Mouse (Mus musculus) kidney, adult 2 months (tissue): Measurements from ENCODE around the gene Cela3b. TPM values are rescaled to one million over a fixed set of nuclear protein-coding genes. Genes with fewer than 3 reads are reported as not detected.

Source experiments
- DNase-seq: peaks from one replicate; pipeline ENCODE4 v3.0.0; 2021
- H3K27ac ChIP-seq: fragments of 200-500 bp; 2 replicates; pipeline ENCODE4 v1.5.1; 2012; ENCODE audit warnings: low read depth, low read length, control low read depth, inconsistent platforms; ENCODE audit not compliant: insufficient read depth
- H3K27me3 ChIP-seq: fragments of 200-500 bp; replicated peaks from 2 replicates; pipeline ENCODE4 v1.6.1; 2012; ENCODE audit warnings: mild to moderate bottlenecking, moderate library complexity, low read length, inconsistent platforms; ENCODE audit not compliant: control insufficient read depth, insufficient read depth
- H3K36me3 ChIP-seq: fragments of 200-500 bp; 2 replicates; pipeline ENCODE4 v1.6.1; 2012; ENCODE audit warnings: mild to moderate bottlenecking, moderate library complexity, low read length, inconsistent platforms; ENCODE audit not compliant: control insufficient read depth, insufficient read depth
- H3K4me1 ChIP-seq: fragments of 200-500 bp; 2 replicates; pipeline ENCODE4 v1.6.1; 2011; ENCODE audit warnings: low read length; ENCODE audit not compliant: control insufficient read depth, insufficient read depth
- H3K4me3 ChIP-seq: fragments of 200-500 bp; 2 replicates; pipeline ENCODE4 v1.5.1; 2011; ENCODE audit warnings: mild to moderate bottlenecking, low read depth, low read length, control low read depth; ENCODE audit not compliant: insufficient read depth
- CTCF ChIP-seq: fragments of 200-500 bp; conservative IDR thresholded peaks from 2 replicates; pipeline ENCODE4 v1.5.1; 2011; ENCODE audit warnings: low read depth, mild to moderate bottlenecking, control low read depth, low read length, moderate library complexity, mixed read lengths; ENCODE audit not compliant: insufficient read depth, insufficient read length
- POLR2A ChIP-seq: fragments of 200-500 bp; IDR thresholded peaks from one replicate; pipeline ENCODE4 v1.6.1; 2011; ENCODE audit warnings: low read depth, low read length, control low read depth
- WGBS: fragments of 180-500 bp; shearing (Covaris S2); methylation state at CpG from one replicate; pipeline ENCODE4 v1.1.7; 2018; 5-methylcytosine and 5-hydroxymethylcytosine counted together
- polyA plus RNA-seq: library from polyadenylated mRNA; depleted of rRNA; stranded (reverse); fragments of >200 nt; gene quantifications from 2 replicates; pipeline ENCODE4 v1.2.3, GENCODE M21; 2012; rRNA removed

Cela3b gene
- not detected in 2 replicates for polyA plus RNA-seq

DNA sequence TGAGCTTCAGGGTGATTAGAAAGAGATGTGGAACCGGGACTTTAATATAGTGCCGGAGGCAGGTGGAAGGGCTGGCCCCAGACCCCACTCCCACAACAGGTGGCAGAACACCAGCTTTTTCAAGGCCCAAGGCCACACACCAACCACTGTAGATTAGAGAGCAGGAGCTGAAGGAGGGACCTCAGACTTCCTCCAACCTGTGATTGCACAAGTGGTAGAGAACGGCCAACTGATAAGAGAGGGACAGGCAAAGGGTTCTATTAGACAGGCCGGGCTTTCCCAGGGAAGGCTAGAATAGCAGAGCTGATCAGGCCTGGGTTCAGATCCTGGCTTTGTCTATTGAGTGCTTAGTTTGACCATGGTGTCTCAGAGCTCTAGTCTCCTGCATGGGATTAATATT, at the start of gene Cela3b:
Cela3b (minus strand) TSS at position 39 of the 400 bp plus-strand sequence.
- Histone ChIP-seq H3K27ac (no peak within 1 kb of the TSS), H3K4me1 (no peaks in the 10 kb centered on the region), H3K36me3 (no peaks in the 10 kb centered on the region), H3K27me3 (no peaks in the 10 kb centered on the region), H3K4me3 (no peak within 1 kb of the TSS)
- DNase-seq = no peak
- 90% methylated on average over 4 of the region's 4 CpGs for WGBS
- TF ChIP-seq CTCF (no peak), POLR2A (no peak)

DNA sequence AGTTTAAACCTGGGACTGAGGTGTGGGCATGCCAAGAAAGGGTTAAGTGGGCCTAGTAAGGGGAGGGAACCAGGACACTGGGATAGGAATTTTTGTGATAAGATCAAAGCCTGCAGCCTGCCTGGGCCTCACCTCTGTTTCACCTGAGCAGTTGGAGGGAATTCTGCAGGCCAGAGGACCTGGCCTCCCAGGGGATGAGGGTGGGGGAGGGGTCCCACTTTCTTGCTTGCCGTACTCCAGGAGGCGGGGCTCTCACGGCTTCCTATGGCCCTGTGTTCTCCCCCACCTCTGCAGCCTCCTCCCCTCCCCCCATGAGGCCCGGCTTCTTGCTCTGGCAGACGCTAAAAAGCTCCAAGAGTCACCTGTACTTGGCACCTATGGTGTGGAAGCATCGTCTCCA, 49.4 kb upstream of the Cela3b start:
- 26% methylated on average over 6 of the region's 6 CpGs for WGBS
- TF ChIP-seq CTCF (no peak), POLR2A (no peak)
- Histone ChIP-seq H3K27ac (peak overlapping the region; percentile 43), H3K4me1 (peaks cover 22% of the 10 kb centered on the region), H3K36me3 (no peaks in the 10 kb centered on the region), H3K27me3 (no peaks in the 10 kb centered on the region), H3K4me3 (no peak overlapping the region)
- DNase-seq = peak; percentile 71

DNA sequence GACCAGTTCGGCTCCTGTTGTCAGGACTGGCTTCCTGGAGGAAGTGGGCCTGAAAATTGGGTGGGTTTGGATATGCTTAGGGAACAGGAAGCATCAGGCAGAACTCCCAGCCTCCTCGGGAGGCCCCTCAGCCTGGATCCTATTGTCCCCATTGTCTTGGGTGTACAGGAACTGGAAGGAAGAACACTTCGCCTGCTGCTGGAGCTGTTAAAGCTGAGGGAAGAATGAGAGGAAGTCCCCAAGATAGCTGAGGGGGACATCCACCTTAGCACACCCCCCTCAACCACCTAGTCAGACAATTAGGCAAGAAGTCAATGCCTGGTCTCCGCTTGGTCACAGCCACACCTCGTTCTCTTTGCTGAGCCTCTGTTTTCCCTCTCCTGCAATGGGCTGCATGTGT, 48.0 kb upstream of the Cela3b start:
- Histone ChIP-seq H3K4me1 (peaks cover 24% of the 10 kb centered on the region), H3K4me3 (no peak overlapping the region), H3K27ac (peak overlapping the region; percentile 69), H3K36me3 (no peaks in the 10 kb centered on the region), H3K27me3 (no peaks in the 10 kb centered on the region)
- peak; percentile 74 for DNase-seq
- TF ChIP-seq POLR2A = no peak
- TF ChIP-seq CTCF = no peak
- WGBS = 79% methylated on average over 5 of the region's 5 CpGs

DNA sequence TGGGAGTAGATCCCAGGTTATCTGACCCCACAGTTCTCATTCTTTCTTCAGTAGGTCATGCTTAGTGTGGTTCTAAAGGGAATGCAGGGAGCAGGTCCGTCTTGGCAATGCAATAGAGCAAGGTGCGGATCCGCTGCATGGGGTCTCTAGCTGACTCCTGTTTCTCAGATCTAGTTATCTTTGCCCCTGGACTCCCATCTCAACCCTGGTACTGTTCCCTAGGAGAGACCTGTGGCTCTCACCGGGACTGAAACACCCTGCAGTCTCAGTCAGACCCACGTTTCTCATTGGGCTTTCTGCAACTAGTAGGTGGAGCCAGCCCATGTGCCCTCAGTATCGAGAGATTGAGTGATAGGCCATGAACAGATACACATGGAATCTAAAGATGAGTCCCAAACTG, 47.3 kb upstream of the Cela3b start:
- WGBS = 67% methylated on average over 6 of the region's 6 CpGs
- H3K27ac ChIP-seq = 0 out of 2 replicates have a peak overlapping the region, but pooled peaks have one; percentile 45

DNA sequence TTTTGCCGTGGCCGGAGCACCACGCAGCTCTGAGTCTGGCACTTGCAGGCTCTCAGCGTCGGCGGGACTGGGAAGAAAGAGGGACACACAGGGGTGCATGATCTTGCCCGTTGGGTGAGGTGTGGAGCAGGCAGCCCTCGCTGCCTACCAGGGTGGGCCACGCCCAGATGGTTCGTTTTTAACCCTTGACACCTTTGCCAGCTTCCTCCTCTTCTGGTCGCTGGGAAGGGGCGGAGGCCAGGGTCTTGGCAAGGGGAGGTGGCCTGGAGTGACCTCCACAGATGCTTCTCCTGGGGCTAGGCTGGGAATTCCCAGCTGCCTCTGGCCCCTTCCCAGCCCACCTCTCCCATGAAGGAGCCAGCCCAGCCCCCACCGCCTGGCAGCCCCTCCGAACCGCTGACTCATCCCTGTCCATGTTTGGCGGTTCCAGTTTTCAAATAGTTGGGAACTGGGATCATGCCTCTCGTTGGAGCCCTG, 46.5 kb upstream of the Cela3b start:
- DNase-seq = no peak
- Histone ChIP-seq H3K36me3 (no peaks in the 10 kb centered on the region), H3K4me1 (peaks cover 24% of the 10 kb centered on the region), H3K27me3 (no peaks in the 10 kb centered on the region), H3K4me3 (no peak overlapping the region; the same call in 1 of the 2 replicates), H3K27ac (0 out of 2 replicates have a peak overlapping the region, but pooled peaks have one; percentile 45)
- WGBS = 23% methylated on average over 17 of the region's 17 CpGs
- TF ChIP-seq CTCF (no peak), POLR2A (no peak)

More for the DNA sequence above, 47.3 kb upstream of the Cela3b start:
- Histone ChIP-seq H3K4me3 (no peak overlapping the region), H3K27me3 (no peaks in the 10 kb centered on the region), H3K36me3 (no peaks in the 10 kb centered on the region), H3K4me1 (peaks cover 24% of the 10 kb centered on the region)
- no peak for DNase-seq
- TF ChIP-seq CTCF = no peak
- TF ChIP-seq POLR2A = no peak

DNA sequence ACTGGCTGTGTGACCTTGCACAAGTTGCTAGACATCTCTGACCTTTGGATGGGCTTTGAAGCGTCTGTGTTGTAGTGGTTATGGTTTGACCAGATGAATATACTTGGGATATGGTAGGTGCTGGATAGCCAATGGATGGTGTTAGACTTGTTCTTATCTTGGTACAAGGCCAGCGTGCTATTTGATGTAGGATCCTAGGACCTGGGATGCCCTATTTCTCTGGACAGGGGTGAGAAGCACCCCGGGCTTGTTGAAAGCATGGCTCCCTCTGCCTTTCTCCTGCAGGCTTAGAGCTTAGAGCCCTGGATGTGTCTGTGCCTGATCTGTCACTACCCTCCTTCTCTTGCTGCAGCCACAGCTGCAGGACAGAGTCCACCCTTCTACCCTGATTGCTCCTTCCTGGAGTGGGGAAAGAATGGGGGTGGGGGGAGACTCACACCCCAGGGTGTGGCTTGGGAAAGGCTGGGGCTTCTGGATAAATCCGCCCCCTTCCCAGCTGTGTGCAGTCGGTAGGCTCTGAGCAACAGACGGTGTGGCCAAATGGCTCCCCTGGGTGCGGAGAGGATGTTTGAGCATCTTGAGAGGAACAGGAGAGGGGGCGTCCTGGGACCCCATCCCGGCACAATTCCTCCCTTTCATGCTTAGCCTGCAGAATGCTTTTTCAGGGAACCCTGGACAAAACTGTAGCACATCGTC, 45.9 kb upstream of the Cela3b start:
- 32% methylated on average over 10 of the region's 10 CpGs for WGBS
- TF ChIP-seq CTCF = no peak
- TF ChIP-seq POLR2A = no peak
- H3K4me1 ChIP-seq = peaks cover 22% of the 10 kb centered on the region
- no peak for DNase-seq
- H3K4me3 ChIP-seq = no peak overlapping the region
- no peaks in the 10 kb centered on the region for H3K36me3 ChIP-seq
- H3K27me3 ChIP-seq = no peaks in the 10 kb centered on the region
- 0 out of 2 replicates have a peak overlapping the region, but pooled peaks have one; percentile 27 for H3K27ac ChIP-seq

DNA sequence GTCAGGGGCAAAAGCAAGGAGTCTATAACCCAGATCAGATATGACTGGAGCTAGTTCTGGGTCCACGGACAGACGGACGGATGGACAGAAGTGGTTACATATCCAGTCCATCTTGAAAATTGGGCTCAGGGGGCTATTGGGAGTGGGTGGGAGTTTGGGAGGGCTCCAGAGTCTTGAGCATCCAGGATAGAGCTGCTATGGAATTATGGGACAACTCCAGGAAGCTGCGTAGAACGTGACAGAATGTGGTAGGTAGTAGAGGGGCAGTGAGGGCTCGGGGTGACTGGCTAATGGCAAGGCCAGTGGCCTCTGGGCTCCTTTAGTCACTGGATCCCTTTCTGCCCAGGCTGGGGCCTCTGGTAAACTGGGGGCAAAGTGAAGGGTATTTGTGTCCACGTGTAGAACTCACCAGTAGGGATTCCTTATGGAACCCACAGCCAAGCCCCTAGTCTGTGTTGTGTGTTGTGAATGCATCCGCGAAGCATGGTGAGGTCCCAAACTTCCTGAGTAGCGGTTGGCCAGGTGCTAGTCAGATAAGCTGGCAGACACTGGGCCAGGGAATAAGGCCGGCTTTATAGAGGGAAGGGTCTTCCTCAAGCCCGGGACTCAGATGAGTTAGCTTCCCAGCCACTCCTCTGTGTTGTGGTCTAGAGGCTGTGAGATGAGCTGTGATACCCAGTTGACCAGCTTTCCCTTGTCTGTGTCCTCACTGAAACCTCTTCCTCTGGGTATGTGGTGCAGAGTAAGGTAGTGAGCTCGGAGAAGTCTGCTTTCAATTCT, 45.1 kb upstream of the Cela3b start:
- 79% methylated on average over 13 of the region's 13 CpGs for whole genome bisulfite sequencing

More for the DNA sequence above, 45.1 kb upstream of the Cela3b start:
- no peaks in the 10 kb centered on the region for H3K27me3 ChIP-seq
- DNase-seq = no peak
- no peak overlapping the region for H3K27ac ChIP-seq
- H3K4me3 ChIP-seq = no peak overlapping the region
- no peaks in the 10 kb centered on the region for H3K36me3 ChIP-seq
- TF ChIP-seq CTCF (no peak), POLR2A (no peak)
- H3K4me1 ChIP-seq = peaks cover 17% of the 10 kb centered on the region
